Mouse (Mus musculus) natural killer cell, adult 2 months (primary cell): ENCODE measurements at regions not wholly inside any gene's neighbourhood (a gene's known extent, or its start where the extent isn't known, plus 50 kb on each side); places are given as distances from the start of the nearest gene placed in this dataset.

ENCODE experiments used
- DNase-seq, 2 experiments: peaks; one replicate each; pipeline ENCODE4 v3.0.0; 2022; ENCODE audit warnings: low spot score in 2 of 2

GRCm38 (mm10) chr3:27815201-27815695, 80.9 kb downstream of the Tmem212 start:
- no peak for DNase-seq

GRCm38 (mm10) chr3:27804271-27804670, 91.9 kb downstream of the Tmem212 start:
- DNase-seq: no peak

GRCm38 (mm10) chr3:27791633-27791951, 80.5 kb upstream of the Fndc3b start:
- peak; percentile 2 to 8 for DNase-seq

- DNase-seq: no peak
Measured at GRCm38 (mm10) chr3:27790932-27791632, 80.0 kb upstream of the Fndc3b start.

- DNase-seq: no peak
Measured at GRCm38 (mm10) chr3:27783926-27784325, 72.8 kb upstream of the Fndc3b start.

GRCm38 (mm10) chr3:27783476-27783875, 72.4 kb upstream of the Fndc3b start:
- no peak for DNase-seq

GRCm38 (mm10) chr3:27782056-27782765, 71.1 kb upstream of the Fndc3b start:
- DNase-seq: no peak

- no peak for DNase-seq
Measured at GRCm38 (mm10) chr3:27779892-27780291, 68.8 kb upstream of the Fndc3b start.

GRCm38 (mm10) chr3:27777751-27778150, 66.6 kb upstream of the Fndc3b start:
- no peak for DNase-seq

GRCm38 (mm10) chr3:27773176-27773575, 62.1 kb upstream of the Fndc3b start:
- DNase-seq: no peak

- no peak for DNase-seq
Measured at GRCm38 (mm10) chr3:27769438-27769837, 58.3 kb upstream of the Fndc3b start.

- no peak for DNase-seq
Measured at GRCm38 (mm10) chr3:27767188-27767587, 56.1 kb upstream of the Fndc3b start.

- DNase-seq: no peak
Measured at GRCm38 (mm10) chr3:27766421-27766820, 55.3 kb upstream of the Fndc3b start.

GRCm38 (mm10) chr3:27765929-27766328, 54.8 kb upstream of the Fndc3b start:
- no peak for DNase-seq

GRCm38 (mm10) chr3:27764556-27764955, 53.4 kb upstream of the Fndc3b start:
- DNase-seq: no peak

- DNase-seq: no peak
Measured at GRCm38 (mm10) chr3:27761031-27761430, 49.9 kb upstream of the Fndc3b start.
